Mouse (Mus musculus) forebrain, embryonic 13.5 days (tissue): Measurements from ENCODE around the gene Acp5. TPM values are rescaled to one million over a fixed set of nuclear protein-coding genes. Genes with fewer than 3 reads are reported as not detected.

ENCODE experiments used
- ATAC-seq: fragments of 200-750 bp; cut with Nextera tagmentation; 2 replicates; pipeline ENCODE4 v1.8.0; 2017
- H3K27ac ChIP-seq: fragments of 300-500 bp; sonication (generic); 2 replicates; pipeline ENCODE4 v1.5.1; 2015; ENCODE audit warnings: inconsistent platforms, mild to moderate bottlenecking, moderate library complexity
- H3K27me3 ChIP-seq: fragments of 300-500 bp; sonication (generic); 2 replicates; pipeline ENCODE4 v1.6.1; 2015; ENCODE audit warnings: mild to moderate bottlenecking, inconsistent platforms
- H3K36me3 ChIP-seq: fragments of 300-500 bp; sonication (generic); 2 replicates; pipeline ENCODE4 v1.6.1; 2015; ENCODE audit warnings: mild to moderate bottlenecking, inconsistent platforms; ENCODE audit not compliant: poor library complexity, severe bottlenecking
- H3K4me1 ChIP-seq: fragments of 300-500 bp; sonication (generic); 2 replicates; pipeline ENCODE4 v1.6.1; 2015; ENCODE audit warnings: inconsistent platforms
- H3K4me2 ChIP-seq: fragments of 300-500 bp; sonication (generic); 2 replicates; pipeline ENCODE4 v1.6.1; 2015; ENCODE audit warnings: inconsistent platforms, mild to moderate bottlenecking, moderate library complexity
- H3K4me3 ChIP-seq: fragments of 300-500 bp; sonication (generic); 2 replicates; pipeline ENCODE4 v1.5.1; 2015; ENCODE audit warnings: mild to moderate bottlenecking, inconsistent platforms
- H3K9ac ChIP-seq: fragments of 300-500 bp; sonication (generic); 2 replicates; pipeline ENCODE4 v1.6.1; 2015; ENCODE audit warnings: mild to moderate bottlenecking, inconsistent platforms
- H3K9me3 ChIP-seq: fragments of 300-500 bp; sonication (generic); replicated peaks from 2 replicates; pipeline ENCODE4 v1.6.1; 2016; ENCODE audit warnings: inconsistent platforms
- WGBS: fragments of 180-500 bp; shearing (Covaris S2); methylation state at CpG from one replicate; pipeline ENCODE4 v1.1.7; 2015; 5-methylcytosine and 5-hydroxymethylcytosine counted together
- polyA plus RNA-seq: library from polyadenylated mRNA; unstranded; fragments of >200 nt; fragmentation: Nextera tagmentation; extraction: Ambion mirVana; gene quantifications from 2 replicates; pipeline ENCODE4 v1.2.1, GENCODE M21; 2015

The Acp5 gene
- 0.81 and 1.2 TPM in 2 replicates for polyA plus RNA-seq

DNA sequence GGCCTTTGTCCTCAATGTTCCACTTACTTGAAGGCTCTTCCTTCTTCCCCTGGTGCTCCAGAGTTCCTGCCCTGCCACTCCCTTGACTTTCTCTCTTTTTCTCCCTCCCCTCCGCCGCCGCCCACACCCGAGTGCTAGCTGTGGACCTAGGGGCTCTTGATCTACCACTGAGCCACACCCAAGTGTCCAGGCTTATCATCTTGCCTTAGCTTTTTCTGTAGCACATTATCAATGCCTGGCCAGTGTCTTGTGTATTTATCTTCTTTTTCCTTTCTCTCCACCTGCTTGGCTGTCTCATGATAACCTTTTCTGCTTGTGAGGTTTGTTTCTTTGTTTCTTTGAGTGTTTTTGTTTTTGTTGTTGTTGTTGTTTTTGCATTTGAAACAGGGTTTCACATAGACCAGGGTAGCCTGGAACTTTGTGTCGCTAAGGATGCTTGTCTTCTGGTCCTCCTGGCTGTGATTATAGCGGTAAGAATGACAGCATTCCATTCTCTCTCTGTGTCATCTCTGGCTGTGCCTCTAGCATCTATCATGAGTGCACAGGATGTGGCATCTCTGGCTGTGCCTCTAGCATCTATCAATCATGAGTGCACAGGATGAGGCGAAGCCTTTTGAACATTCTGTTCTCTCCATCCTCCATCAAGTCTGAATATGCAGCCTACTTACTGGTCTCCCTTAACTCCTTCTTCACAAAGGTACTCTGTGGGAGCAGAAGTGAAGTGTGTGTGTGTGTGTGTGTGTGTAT lies at the start of gene Acp5:
Gene Acp5, minus strand, starts transcription at position 68 of the 747 bp plus-strand sequence.
- Histone ChIP-seq H3K4me1 (peaks cover 4% of the 10 kb centered on the region; the same call in 1 of the 2 replicates), H3K27me3 (peaks cover 22% of the 10 kb centered on the region), H3K4me3 (no peak within 1 kb of the TSS), H3K9me3 (no peaks in the 10 kb centered on the region), H3K4me2 (no peak within 1 kb of the TSS), H3K9ac (no peak within 1 kb of the TSS), H3K27ac (no peak within 1 kb of the TSS), H3K36me3 (no peaks in the 10 kb centered on the region)
- WGBS: 72% methylated on average over 7 of the region's 7 CpGs
- ATAC-seq: no peak

GRCm38 (mm10) chr9:22172318-22172717 lies 36.8 kb upstream of the Acp5 start:
- H3K4me1 ChIP-seq: no peaks in the 10 kb centered on the region
- no peak overlapping the region for H3K4me2 ChIP-seq
- H3K9me3 ChIP-seq: no peaks in the 10 kb centered on the region
- no peak overlapping the region for H3K9ac ChIP-seq
- no peak overlapping the region for H3K4me3 ChIP-seq
- H3K36me3 ChIP-seq: no peaks in the 10 kb centered on the region
- ATAC-seq: no peak
- H3K27me3 ChIP-seq: no peaks in the 10 kb centered on the region
- no peak overlapping the region for H3K27ac ChIP-seq
- WGBS: 86% methylated on average over 4 of the region's 4 CpGs

DNA sequence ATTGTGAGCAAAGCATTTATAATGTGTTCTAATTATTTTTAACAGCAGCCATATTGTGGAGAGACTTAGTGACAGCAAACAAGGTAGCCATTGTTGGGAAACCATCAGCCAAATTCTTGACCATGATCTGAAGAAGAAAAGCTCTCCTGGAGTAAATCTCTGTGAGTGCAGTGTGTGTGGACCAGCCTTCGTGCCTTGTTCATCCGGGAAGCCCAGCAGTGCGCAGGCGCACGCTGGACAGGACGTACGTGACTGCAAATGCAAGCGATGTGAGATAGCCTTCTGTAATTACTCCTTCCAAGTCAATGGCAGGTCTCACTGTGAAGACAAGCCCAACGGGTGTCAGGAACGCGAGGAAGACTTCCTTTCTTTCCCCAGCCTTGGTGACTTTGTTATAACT lies 33.8 kb upstream of the Acp5 start:
- Histone ChIP-seq H3K9me3 (peaks cover 4% of the 10 kb centered on the region; the same call in 1 of the 2 replicates), H3K4me2 (no peak overlapping the region), H3K4me3 (no peak overlapping the region), H3K4me1 (no peaks in the 10 kb centered on the region), H3K36me3 (no peaks in the 10 kb centered on the region), H3K27ac (no peak overlapping the region), H3K27me3 (no peaks in the 10 kb centered on the region), H3K9ac (no peak overlapping the region)
- ATAC-seq: no peak
- WGBS: 94% methylated on average over 11 of the region's 11 CpGs

DNA sequence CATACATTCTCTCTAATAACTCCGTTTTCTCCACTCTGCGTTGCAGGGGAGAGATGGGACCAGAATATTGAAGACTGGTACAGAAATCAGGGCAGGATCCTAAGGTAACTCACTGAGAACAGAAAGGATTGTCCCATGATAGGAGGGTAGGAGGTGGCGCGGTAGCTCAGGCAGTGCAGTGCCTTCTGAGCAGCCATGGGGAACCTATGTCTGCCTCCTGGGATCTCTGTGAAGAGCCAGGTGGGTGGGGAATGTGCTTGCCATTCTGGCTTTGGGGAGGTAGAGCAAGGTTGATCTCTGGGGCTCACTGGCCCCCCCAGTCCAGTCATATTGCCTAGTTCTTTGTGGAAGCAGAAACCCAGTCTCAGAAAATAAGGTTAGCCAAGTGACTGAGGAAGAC lies 32.2 kb upstream of the Acp5 start:
- peaks cover 4% of the 10 kb centered on the region; the same call in 1 of the 2 replicates for H3K9me3 ChIP-seq
- 98% methylated on average over 4 of the region's 4 CpGs for WGBS
- H3K4me1 ChIP-seq: no peaks in the 10 kb centered on the region
- H3K36me3 ChIP-seq: no peaks in the 10 kb centered on the region
- H3K27ac ChIP-seq: no peak overlapping the region
- H3K9ac ChIP-seq: no peak overlapping the region
- 0 out of 2 replicates have a peak, but pooled peaks cover 4% of the 10 kb centered on the region for H3K27me3 ChIP-seq
- no peak for ATAC-seq
- H3K4me3 ChIP-seq: no peak overlapping the region
- H3K4me2 ChIP-seq: no peak overlapping the region

DNA sequence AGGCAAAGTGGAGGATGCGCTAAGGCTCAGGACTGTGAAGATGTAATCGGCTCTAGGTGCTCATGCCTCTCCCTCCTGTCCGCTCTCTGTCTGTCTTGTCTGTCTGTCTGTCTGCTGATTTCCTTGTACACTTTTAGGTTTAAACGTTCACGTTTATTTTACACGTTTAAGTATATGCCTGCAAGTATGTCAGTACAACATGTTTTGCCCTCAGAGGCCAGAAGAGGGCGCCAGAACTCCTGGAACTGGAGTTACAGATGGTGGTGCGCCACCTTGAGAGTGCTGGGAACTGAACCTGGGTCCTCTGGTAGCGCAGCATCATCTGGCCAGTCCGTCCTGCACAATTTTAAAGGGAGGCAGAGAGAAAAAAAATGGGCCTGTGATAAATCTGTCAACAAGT lies 31.2 kb upstream of the Acp5 start:
- WGBS: 93% methylated on average over 10 of the region's 10 CpGs
- H3K4me1 ChIP-seq: no peaks in the 10 kb centered on the region
- H3K36me3 ChIP-seq: no peaks in the 10 kb centered on the region
- no peak overlapping the region for H3K4me3 ChIP-seq
- H3K4me2 ChIP-seq: no peak overlapping the region
- ATAC-seq: no peak
- H3K9me3 ChIP-seq: peaks cover 4% of the 10 kb centered on the region; the same call in 1 of the 2 replicates
- H3K27me3 ChIP-seq: 0 out of 2 replicates have a peak, but pooled peaks cover 4% of the 10 kb centered on the region
- H3K27ac ChIP-seq: no peak overlapping the region
- no peak overlapping the region for H3K9ac ChIP-seq

DNA sequence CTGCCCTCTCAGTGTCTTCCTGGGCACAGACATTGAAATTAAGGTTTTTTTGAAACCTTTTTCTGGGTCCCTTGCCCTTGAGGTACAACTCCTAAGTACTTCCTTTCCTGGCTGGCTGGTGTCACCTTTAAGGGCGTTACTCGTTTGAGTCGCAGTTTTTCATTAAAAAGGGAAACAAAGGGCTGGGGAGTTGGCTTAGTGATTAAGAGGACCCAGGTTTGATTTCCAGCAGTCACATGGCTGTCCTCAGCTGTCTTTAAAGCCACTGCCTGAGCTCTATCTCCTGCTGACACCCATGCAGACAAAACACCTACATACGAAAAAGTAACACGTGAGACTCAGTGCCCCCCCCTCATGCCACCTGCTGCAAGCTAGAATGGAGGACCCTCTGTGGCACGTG lies 30.5 kb upstream of the Acp5 start:
- Histone ChIP-seq H3K27ac (no peak overlapping the region), H3K4me3 (no peak overlapping the region), H3K4me1 (no peaks in the 10 kb centered on the region), H3K36me3 (no peaks in the 10 kb centered on the region), H3K9ac (no peak overlapping the region), H3K9me3 (peaks cover 4% of the 10 kb centered on the region; the same call in 1 of the 2 replicates), H3K27me3 (0 out of 2 replicates have a peak, but pooled peaks cover 4% of the 10 kb centered on the region), H3K4me2 (no peak overlapping the region)
- ATAC-seq: no peak
- 50% methylated on average over 6 of the region's 6 CpGs for WGBS

DNA sequence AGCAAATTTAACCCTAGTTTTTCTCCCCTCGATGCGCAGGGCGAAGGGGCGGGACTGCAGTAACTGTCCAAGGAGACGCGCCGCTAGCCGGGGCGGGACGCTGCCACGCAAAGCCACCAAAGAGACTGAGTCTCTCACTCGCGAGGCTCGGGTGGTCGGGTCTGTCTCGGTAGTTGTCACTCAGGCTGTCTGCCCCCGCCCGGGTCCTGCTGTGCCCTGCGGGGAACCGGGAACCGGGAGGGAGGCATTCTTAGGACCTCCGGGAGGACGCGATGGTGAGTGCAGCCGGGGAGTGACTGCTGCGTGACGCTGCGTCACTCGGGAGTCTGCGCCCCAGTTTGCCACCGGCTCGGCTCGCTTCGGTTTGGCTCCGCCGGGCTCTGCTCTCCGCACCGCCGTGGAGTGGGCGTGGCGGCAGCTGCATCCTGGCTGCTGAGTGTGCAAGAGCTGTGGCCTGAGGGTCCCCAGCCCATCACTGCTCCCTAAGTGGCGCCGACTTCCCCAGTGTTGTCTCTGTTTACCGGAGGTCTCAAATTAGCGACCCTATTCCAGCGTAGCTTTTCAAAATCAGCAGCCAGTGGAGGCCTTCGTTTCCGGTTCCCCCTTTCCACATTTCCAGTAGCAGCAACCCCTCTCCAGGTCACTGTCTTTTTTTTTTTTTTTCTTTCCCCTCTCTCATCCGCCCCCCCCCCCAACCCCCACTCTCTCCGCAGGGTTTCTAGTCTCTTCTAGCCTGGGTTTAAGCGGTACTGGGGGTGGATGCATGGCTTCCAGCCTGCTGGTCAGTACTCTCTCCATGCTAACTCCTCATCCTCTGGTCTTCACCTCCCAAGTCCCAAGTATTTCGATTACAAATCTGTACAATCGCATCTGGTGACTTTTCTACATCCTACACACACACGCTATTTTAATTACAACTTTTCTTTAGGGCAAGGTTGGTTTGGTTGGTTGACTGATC lies 29.5 kb upstream of the Acp5 start:
- Histone ChIP-seq H3K4me1 (no peaks in the 10 kb centered on the region), H3K27ac (peak overlapping the region; percentile 37), H3K9me3 (peaks cover 4% of the 10 kb centered on the region; the same call in 1 of the 2 replicates), H3K9ac (peak overlapping the region; percentile 68), H3K4me3 (peak overlapping the region; percentile 61), H3K4me2 (peak overlapping the region; percentile 82), H3K36me3 (no peaks in the 10 kb centered on the region), H3K27me3 (0 out of 2 replicates have a peak, but pooled peaks cover 4% of the 10 kb centered on the region)
- 2% methylated on average over 54 of the region's 54 CpGs for WGBS
- ATAC-seq: peak; percentile 91

GRCm38 (mm10) chr9:22162912-22163311 lies 27.4 kb upstream of the Acp5 start:
- H3K9me3 ChIP-seq: peaks cover 4% of the 10 kb centered on the region; the same call in 1 of the 2 replicates
- H3K27ac ChIP-seq: no peak overlapping the region
- 0 out of 2 replicates have a peak, but pooled peaks cover 7% of the 10 kb centered on the region for H3K36me3 ChIP-seq
- H3K4me1 ChIP-seq: peaks cover 2% of the 10 kb centered on the region
- H3K4me2 ChIP-seq: no peak overlapping the region
- no peak for ATAC-seq
- H3K9ac ChIP-seq: no peak overlapping the region
- no peak overlapping the region for H3K4me3 ChIP-seq
- peaks cover 6% of the 10 kb centered on the region; the same call in 1 of the 2 replicates for H3K27me3 ChIP-seq
- WGBS: 86% methylated on average over 7 of the region's 7 CpGs

- 78% methylated on average over 9 of the region's 9 CpGs for WGBS
- Histone ChIP-seq H3K27me3 (peaks cover 7% of the 10 kb centered on the region; the same call in 1 of the 2 replicates), H3K4me2 (no peak overlapping the region), H3K4me1 (peaks cover 8% of the 10 kb centered on the region), H3K36me3 (0 out of 2 replicates have a peak, but pooled peaks cover 7% of the 10 kb centered on the region), H3K9ac (no peak overlapping the region), H3K4me3 (no peak overlapping the region), H3K9me3 (peaks cover 4% of the 10 kb centered on the region; the same call in 1 of the 2 replicates), H3K27ac (no peak overlapping the region)
- ATAC-seq: no peak
Measured at GRCm38 (mm10) chr9:22162305-22162704, 26.8 kb upstream of the Acp5 start.

DNA sequence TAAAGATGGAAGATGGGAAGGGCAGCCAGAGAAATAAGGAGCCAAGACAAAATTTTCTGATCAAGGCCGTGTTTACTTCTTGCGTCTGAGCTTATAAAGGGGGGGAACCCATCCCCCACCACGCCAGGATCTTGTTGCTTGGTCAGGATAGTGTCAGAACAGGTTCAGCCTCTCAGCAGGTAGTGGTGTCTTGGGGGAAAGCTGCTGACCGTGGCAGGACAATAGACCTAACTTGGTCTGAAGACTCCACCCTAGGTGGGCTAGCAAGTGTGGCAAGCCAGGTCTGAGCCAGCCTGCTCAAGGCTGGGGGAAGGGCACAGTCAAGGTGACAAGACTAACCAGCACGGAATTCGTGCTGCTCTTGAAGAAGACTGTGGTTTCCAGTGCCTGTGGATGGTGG lies 25.8 kb upstream of the Acp5 start:
- Histone ChIP-seq H3K9ac (no peak overlapping the region), H3K27me3 (peaks cover 7% of the 10 kb centered on the region; the same call in 1 of the 2 replicates), H3K4me3 (no peak overlapping the region), H3K9me3 (no peaks in the 10 kb centered on the region), H3K4me2 (no peak overlapping the region), H3K36me3 (0 out of 2 replicates have a peak, but pooled peaks cover 7% of the 10 kb centered on the region), H3K27ac (no peak overlapping the region), H3K4me1 (peaks cover 11% of the 10 kb centered on the region)
- 38% methylated on average over 6 of the region's 6 CpGs for WGBS
- no peak for ATAC-seq

- Histone ChIP-seq H3K27ac (no peak overlapping the region), H3K9ac (peak overlapping the region; percentile 91), H3K4me2 (peak overlapping the region; percentile 69), H3K4me3 (peak overlapping the region; percentile 68), H3K9me3 (no peaks in the 10 kb centered on the region), H3K4me1 (peaks cover 18% of the 10 kb centered on the region), H3K27me3 (peaks cover 2% of the 10 kb centered on the region; the same call in 1 of the 2 replicates), H3K36me3 (0 out of 2 replicates have a peak, but pooled peaks cover 7% of the 10 kb centered on the region)
- no peak for ATAC-seq
- 76% methylated on average over 34 of the region's 34 CpGs for WGBS
Measured at GRCm38 (mm10) chr9:22157516-22158265, 22.2 kb upstream of the Acp5 start.
